Mouse (Mus musculus) E14TG2a.4 (cell line): Measurements from ENCODE around the gene Sap18b.

Source experiments
- CTCF ChIP-seq: conservative IDR thresholded peaks from 2 replicates; pipeline ENCODE4 v1.5.1; 2014; ENCODE audit warnings: low read length
- POU5F1 ChIP-seq: IDR thresholded peaks from 2 replicates; pipeline ENCODE4 v1.6.1; 2014; ENCODE audit warnings: low read length, borderline replicate concordance

DNA sequence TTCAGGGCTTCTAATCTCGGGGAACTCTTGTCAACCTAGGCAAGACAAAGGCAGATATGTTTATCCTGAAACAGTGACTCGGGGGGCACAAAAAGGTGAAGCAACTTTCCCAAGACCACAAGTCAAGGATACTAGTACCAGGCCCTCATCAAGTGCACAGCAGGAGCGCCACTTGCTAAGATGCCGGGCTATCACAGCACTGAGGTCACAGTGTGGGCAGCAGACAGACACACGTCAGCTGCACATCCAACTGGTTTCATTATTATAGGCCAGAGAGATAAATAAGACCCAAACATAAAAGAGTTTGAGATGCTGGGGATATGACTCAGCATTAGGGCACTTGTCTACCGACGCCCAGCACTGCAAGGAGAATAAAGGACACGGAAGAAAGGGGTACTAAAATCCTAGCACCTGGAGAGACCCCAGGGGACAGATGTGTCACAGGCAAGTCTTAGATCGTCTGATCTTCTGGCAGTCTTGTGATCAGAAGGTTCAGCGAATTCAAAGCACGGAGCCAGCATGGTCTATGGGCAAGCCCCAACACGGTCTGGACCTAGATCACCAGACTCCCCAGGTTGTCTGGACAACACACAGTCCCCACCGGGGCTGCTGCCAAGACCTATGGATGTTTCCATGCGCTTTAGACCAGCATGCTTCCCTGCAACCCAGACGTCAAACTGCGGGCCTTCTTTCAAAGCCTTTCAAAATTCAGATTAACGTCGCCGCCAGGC lies 23.8 kb downstream of the Sap18b start:
- TF ChIP-seq CTCF (no peak), POU5F1 (no peak)
